Mouse (Mus musculus) frontal cortex, postnatal 10 days (tissue): ENCODE data around the gene Fastkd1.
"Not testable (repeated sequence)": the region's sequence is repeated elsewhere in the genome, so short reads cannot be mapped to it uniquely, and the experiment has no call there.

ENCODE experiments used
- DNase-seq, 2 experiments: peaks; one replicate each; pipeline ENCODE4 v3.0.0; 2022; ENCODE audit warnings: low spot score in 2 of 2, mixed read lengths in 1 of 2

Fastkd1 gene

DNA sequence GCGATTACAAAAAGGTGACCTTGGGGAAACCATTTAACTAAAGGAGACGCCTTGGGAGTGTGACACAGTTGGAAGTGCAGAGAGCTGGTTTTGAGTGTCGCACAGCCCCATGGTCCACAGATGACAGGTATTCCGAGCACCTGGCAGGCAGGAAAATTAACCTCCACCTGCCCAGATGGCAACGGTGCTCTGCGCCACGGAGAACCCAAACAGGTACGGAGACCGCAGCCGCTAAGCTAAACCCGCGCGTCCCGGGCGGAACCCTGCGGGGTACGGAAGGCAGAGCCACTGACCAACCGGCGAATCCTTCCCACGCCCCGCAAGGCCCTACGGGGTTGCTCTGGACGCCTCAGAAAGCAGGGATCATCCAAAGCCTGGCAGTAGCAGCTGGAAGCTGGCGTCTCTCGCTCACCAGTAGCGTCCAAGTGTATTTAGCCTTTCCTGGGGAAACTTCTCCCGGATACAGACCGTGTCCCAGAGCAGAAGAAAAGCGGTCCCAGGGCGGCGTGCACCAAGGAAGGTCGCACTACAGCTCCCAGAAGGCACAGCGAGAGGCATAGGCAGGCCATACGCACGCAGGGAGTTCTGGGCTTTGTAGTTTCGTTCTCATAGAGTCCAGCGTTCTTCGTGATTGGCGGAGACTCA, at the start of gene Fastkd1:
Gene Fastkd1 (minus strand): TSS at position 536 of the 645 bp plus-strand sequence.
- DNase-seq, result peak; percentile 79 to 84

GRCm38 (mm10) chr2:69760980-69761379, 47.7 kb upstream of the Fastkd1 start:
- DNase-seq, result no peak

DNA sequence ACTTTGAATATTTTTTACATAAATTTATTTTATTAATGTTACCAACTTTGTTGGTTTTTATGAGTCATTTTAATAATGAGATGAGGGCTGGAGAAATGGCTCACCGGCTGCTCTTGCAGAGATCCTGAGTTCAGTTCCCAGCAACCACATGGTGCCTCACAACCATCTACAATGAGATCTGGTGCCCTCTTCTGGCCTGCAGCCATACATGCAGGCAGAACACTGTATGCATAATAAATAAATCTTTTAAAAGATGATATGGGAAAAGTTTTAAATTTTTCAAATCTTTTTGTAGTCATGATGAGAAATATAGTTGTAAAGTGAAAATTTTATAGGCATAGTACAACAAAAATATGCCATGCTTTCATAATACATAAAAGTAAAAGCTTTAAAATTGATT, 31.8 kb upstream of the Fastkd1 start:
- DNase-seq, result no peak

DNA sequence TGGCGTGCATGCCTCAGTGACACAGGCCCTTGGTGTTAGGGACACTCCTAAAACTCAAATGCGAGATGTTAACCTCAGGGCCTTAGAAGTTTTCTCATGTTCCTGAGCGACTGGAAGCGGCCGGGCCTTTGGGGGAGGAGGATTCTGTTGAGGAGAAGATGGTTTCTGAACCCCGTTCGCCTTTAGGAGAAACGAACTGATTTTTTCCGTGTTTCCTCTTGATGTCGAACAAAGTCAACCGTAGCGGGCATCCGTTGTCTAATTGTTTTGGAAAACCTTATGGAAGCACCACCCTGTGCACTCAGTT, 10.2 kb upstream of the Fastkd1 start:
- DNase-seq, result no peak

DNA sequence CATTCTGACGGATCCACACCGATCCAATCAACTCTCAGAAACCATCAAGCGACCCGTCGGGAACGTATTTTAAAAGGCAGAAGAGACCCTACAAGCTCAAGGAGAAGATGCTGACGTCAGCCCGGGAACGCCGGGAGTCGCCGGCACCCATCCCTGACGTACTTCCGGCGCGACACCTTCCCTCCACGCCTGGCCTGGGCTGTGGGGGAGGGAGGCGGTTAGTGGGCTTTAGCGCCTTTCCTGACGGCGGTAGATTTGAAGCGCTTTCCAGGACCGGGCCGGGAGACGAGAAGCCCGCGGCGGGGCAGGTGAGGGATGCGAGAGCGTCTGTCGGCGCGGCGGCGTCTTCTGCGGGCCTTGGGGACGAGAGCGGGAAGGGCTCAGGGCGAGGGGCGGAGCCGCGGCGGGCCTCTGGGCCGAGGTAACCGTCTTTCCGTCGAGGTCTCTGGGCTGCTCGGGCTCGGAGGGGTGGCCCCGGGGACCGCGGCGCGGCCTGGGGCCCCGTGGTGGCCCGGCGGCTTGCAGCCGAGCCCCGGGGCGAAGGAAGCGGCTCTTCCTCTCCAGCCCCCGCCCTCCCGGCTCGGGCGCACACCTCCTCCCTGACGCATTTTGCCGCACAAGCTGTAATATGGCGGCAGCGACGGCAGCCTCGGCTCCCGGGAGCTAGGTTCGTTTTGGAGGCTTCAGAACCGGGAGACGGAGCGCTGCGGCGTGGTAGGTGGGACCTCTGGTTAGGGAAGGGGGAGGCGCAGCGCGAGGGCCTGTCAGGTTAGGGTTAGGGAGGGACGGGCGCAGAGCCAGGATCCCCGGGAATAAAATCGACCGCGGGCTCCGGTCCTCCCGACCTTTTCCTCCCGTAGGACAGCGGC, 9.6 kb upstream of the Fastkd1 start:
- DNase-seq, result peak; percentile 90 to 94

DNA sequence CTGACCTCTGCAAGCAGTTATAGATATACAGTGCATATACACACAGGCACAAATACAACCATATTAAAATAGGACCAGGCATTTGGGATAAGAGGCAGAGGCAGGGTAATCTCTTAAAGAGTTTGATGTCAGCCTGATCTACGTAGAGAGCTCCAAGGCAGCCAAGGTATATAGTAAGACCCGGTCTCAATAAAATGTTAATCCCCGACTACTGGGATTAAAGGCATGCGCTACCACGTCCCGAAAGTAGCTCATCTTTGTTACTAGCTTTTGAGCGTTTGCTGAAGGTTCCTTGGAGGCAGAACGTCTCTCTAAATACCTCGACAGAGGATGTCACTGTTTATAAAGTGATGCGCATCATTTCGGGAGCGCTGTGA, 8.9 kb upstream of the Fastkd1 start, which contains the start of gene Ppig:
Gene Ppig (plus strand): TSS at position 273 of the 377 bp plus-strand sequence.
- no peak for DNase-seq

GRCm38 (mm10) chr2:69719121-69719520, 5.8 kb upstream of the Fastkd1 start:
- no peak for DNase-seq

GRCm38 (mm10) chr2:69716483-69716882, 3.2 kb upstream of the Fastkd1 start:
- DNase-seq, result no peak

DNA sequence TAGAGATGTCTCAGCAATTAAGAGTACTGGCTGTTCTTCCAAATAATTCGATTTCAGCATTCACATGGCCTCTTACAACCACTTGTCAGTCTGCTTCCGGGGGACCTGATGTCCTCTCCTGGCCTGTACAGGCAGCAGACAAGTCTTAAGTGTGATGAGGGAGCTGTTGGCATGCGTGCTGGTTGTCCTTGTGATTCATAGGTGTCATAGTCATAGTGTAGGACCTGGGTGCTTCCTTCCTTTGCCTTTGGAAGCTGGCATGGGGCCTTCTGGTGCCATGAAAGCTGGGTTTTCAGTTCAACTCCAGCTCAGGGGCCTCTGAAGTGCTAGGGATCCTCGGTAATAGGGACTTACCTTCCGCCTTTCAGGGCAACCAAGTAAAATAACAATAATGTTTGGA, 810 bp upstream of the Fastkd1 start:
- DNase-seq, result no peak

GRCm38 (mm10) chr2:69713626-69714014, 304 bp upstream of the Fastkd1 start:
- no peak for DNase-seq

DNA sequence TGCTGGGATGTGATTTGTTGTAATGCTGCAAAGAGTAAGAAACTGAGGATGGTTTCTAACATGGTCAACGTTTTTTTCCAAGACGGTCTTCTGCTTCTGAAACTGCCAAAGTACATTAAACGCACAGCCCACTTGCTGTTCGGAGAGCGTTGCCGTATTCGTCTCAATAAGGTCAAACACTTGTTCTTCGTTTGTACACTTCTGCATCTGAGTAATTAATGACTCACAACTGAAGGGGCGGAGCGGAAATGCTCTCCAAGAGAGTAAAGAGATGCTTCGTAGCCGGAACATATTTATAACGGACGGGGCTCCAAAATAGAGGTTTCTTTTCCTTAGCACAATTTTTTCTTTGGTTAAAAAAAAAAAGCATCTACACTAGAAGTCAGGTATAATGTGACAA, 1.1 kb downstream of the Fastkd1 start:
- DNase-seq, result no peak

- no peak for DNase-seq
Observed at GRCm38 (mm10) chr2:69700446-69700845, 12.9 kb downstream of the Fastkd1 start.

- DNase-seq, result no peak
Observed at GRCm38 (mm10) chr2:69693501-69693900, 19.8 kb downstream of the Fastkd1 start.

- no peak for DNase-seq
Observed at GRCm38 (mm10) chr2:69690843-69691242, 22.5 kb downstream of the Fastkd1 start.

DNA sequence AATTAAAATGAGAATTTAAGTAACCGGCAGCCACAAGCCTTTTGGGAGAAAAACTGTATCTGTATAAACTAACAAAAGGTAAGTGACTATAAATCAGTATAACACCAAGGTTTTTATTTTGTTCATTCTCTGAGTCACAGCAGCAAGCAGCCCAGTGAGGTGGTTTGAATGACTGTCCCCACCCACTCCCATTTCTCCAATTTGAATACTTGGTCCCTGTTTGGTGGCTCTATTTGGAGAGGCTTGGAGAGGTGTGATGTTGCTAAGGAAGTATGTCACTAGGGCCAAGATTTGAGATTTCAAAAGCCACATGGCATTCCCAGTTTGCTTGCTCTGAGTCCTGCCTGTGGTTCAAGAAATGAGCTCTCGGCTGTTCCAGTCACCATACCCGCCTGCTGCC, 23.1 kb downstream of the Fastkd1 start:
- no peak for DNase-seq

GRCm38 (mm10) chr2:69684488-69684887, 28.8 kb downstream of the Fastkd1 start:
- DNase-seq, result no peak

DNA sequence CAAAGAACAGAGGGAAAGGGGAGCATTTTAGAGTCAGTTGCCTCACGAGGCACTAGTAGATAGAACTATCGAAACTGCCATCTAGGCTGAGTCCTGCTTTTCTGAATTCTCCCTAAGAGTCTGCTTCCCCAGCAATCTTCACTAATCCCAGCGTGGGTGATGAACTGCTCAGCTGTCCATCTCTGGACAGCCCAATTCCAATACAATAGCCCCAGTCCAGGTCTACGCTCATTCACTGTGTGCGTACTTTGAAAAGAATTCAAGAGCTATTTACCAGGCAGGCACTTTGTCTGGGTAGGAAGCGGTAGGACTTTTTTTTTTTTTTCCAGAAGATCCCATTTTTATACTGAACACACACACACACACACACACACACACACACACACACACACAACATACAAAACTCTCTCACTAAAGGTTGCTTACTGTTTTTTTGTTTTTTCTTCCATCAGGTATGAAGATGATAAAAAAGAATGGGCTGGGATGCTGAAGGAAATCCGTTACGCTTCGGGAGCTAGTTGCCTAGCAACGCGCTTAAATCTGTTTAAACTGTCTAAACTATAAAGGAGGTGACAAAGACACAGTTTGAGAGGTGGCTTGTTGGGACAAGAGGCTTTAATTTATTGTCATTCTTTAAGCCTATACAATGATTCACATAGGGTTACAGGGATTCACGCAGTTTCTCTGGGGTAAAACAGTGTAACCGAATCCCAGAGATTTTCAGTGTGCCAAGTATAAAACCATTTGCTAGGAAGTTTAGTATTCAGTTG, 30.1 kb downstream of the Fastkd1 start:
- no peak for DNase-seq

DNA sequence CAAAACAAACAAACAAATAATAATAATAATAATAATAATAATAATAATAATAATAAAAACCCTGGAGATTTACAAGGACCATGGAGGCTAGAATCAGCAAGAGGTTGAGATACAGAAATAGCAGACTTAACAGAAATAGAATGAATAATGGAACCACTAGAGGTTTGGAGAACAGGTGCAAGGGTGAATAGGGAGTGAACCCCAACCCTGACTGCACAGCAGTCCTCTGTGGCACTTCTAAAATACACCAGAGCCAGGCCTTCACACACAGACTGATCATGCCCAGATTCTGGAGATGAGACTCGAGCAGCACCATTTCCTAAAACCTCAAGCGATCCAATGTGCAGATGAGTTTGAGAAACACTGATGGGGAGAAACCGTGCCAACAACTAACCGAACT, 31.4 kb downstream of the Fastkd1 start:
- DNase-seq, result no peak

GRCm38 (mm10) chr2:69679990-69680389, 33.3 kb downstream of the Fastkd1 start:
- no peak for DNase-seq

GRCm38 (mm10) chr2:69677215-69677614, 36.1 kb downstream of the Fastkd1 start:
- not testable (repeated sequence) for DNase-seq

DNA sequence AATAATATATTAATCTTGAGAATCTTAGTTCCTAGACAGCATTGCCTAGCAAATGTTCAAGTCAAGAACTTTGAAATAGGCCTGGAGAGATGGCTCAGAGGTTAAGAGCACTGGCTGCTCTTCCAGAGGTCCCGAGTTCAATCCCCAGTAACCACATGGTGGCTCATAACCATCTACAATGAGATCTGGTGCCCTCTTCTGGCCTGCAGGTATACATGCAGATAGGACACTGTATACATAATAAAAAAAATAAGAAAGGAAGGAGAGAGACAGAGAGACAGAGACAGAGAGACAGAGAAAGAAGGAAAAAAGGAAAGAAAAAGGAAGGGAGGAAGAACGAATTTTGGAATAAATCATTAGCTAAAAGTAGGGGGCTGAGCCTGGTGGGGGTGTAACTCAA, 36.6 kb downstream of the Fastkd1 start:
- DNase-seq, result no peak

- no peak for DNase-seq
Observed at GRCm38 (mm10) chr2:69675266-69675665, 38.0 kb downstream of the Fastkd1 start.

GRCm38 (mm10) chr2:69673723-69674122, 39.6 kb downstream of the Fastkd1 start:
- no peak for DNase-seq
